Mouse (Mus musculus) lung, postnatal 0 days (tissue): ENCODE results near the gene Ints3. TPM values are rescaled to one million over a fixed set of nuclear protein-coding genes. Genes with fewer than 3 reads are reported as not detected.

ENCODE experiments used
- ATAC-seq: fragments of 200-750 bp; cut with Nextera tagmentation; 2 replicates; pipeline ENCODE4 v1.8.0; 2017; ENCODE audit warnings: moderate library complexity
- DNase-seq: peaks from one replicate; pipeline ENCODE4 v3.0.0-alpha.2; 2016; ENCODE audit warnings: low spot score
- H3K27ac ChIP-seq: fragments of 300-500 bp; sonication (generic); 2 replicates; pipeline ENCODE4 v1.5.1; 2014; ENCODE audit warnings: antibody characterized with exemption, mild to moderate bottlenecking, low read length, mixed read lengths
- H3K27me3 ChIP-seq: fragments of 300-500 bp; sonication (generic); replicated peaks from 2 replicates; pipeline ENCODE4 v1.6.1; 2014; ENCODE audit warnings: low read length, mixed read lengths; ENCODE audit not compliant: insufficient read depth
- H3K36me3 ChIP-seq: fragments of 300-500 bp; sonication (generic); 2 replicates; pipeline ENCODE4 v1.6.1; 2014; ENCODE audit warnings: low read length, mixed read lengths; ENCODE audit not compliant: insufficient read depth
- H3K4me1 ChIP-seq: fragments of 300-500 bp; sonication (generic); 2 replicates; pipeline ENCODE4 v1.6.1; 2014; ENCODE audit warnings: antibody characterized with exemption, low read depth, low read length, mixed read lengths; ENCODE audit not compliant: insufficient read depth
- H3K4me2 ChIP-seq: fragments of 300-500 bp; sonication (generic); replicated peaks from 2 replicates; pipeline ENCODE4 v1.6.1; 2014; ENCODE audit warnings: low read depth, mild to moderate bottlenecking, low read length, moderate library complexity, mixed read lengths
- H3K4me3 ChIP-seq: fragments of 300-500 bp; sonication (generic); 2 replicates; pipeline ENCODE4 v1.5.1; 2014; ENCODE audit warnings: low read depth, low read length
- H3K9ac ChIP-seq: fragments of 300-500 bp; sonication (generic); replicated peaks from 2 replicates; pipeline ENCODE4 v1.6.1; 2014; ENCODE audit warnings: low read depth, mild to moderate bottlenecking
- H3K9me3 ChIP-seq: fragments of 300-500 bp; sonication (generic); 2 replicates; pipeline ENCODE4 v1.6.1; 2016; ENCODE audit warnings: low read length, mixed read lengths
- CTCF ChIP-seq: IDR thresholded peaks from 2 replicates; pipeline ENCODE4 v1.5.1; 2016; ENCODE audit warnings: antibody characterized with exemption, mild to moderate bottlenecking
- EP300 ChIP-seq: IDR thresholded peaks from 2 replicates; pipeline ENCODE4 v1.6.1; 2016; ENCODE audit warnings: antibody characterized with exemption, mild to moderate bottlenecking, control low read depth
- WGBS: fragments of 180-500 bp; shearing (Covaris S2); extraction: QIAGEN DNeasy Blood & Tissue Kit; methylation state at CpG from one replicate; pipeline ENCODE4 v1.1.7; 2014; 5-methylcytosine and 5-hydroxymethylcytosine counted together
- polyA plus RNA-seq: library from polyadenylated mRNA; unstranded; fragments of >200 nt; fragmentation: Nextera tagmentation; extraction: Ambion mirVana; gene quantifications from 2 replicates; pipeline ENCODE4 v1.2.1, GENCODE M21; 2015

Ints3 gene
- polyA plus RNA-seq, 1 experiment from 2014 or later = 10.6 TPM

DNA sequence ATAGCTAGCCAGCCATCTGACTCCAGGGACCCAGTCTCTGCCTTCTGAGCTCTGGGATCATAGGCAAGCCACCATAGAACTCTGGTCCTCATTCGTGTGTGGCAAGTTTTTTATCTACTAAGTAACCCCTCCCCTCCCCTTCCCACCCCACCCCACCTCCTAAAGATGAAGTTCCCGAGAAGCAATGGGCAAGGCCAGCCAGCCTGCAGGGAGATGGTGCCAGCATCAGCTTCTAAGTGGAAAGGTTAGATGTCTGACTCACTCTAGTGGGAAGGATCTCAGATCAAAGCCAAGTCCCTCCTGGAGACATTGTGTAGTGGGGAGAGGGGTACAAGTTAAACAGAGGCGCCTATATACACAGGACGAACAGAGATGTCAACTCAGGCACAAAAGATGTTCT is 42.4 kb downstream of the Ints3 start:
- no peak overlapping the region for H3K4me3 ChIP-seq
- H3K4me2 ChIP-seq = no peak overlapping the region
- no peak overlapping the region for H3K9ac ChIP-seq
- peaks cover 26% of the 10 kb centered on the region for H3K36me3 ChIP-seq
- no peak overlapping the region for H3K27ac ChIP-seq
- WGBS = 60% methylated on average over 4 of the region's 4 CpGs
- ATAC-seq (no peak), DNase-seq (peak; percentile 15)
- H3K27me3 ChIP-seq = no peaks in the 10 kb centered on the region
- TF ChIP-seq CTCF = no peak
- no peak for TF ChIP-seq EP300
- no peaks in the 10 kb centered on the region for H3K9me3 ChIP-seq
- peaks cover 10% of the 10 kb centered on the region; the same call in 1 of the 2 replicates for H3K4me1 ChIP-seq

DNA sequence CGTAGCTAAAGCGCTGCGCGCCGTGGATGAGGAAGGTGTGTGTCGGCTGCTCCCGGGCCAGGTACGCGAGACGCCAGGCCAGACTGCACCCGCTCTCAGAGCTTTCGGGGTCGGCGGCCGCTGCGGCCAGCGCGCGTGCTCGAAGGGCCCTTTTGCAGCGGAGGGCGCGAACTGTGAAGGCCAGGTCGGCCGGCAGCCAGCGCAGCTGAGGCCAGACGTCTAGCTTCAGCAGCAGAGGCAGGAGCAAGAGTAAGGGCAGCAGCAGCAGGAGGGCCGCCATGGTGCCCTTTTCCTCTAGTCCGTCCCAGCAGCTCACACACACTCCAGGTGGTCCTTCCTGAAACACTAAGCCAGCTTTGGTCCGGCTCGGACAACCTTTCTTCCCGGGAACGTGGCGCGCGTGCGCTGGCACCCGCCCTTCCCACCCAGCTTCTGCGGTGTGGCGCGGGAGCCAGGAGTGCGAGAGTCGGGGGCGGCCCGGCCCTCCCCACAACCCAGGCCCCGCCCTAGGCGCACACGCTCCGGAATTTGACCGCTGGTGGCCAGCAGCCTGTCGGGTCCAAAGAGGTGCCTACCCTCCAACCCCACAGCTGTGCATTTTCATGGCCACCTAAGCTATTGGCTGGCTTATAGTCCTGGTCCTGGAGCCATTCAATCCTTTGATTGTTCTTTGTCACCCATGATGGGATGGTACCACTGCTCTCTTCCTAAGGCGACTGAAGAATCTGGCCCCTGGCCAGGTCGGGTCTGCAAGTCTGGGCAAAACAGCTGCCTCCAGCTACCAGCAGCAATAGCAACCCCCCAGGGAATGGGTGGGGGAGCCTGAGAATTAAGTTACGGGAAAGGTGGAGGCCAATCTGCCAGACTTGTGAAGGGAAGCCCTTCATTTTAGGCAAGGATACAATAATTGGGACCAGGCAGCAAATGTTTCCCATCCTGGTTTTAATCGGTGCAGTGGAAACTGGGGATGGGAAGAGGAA is 43.6 kb downstream of the Ints3 start, which contains the start of gene Slc27a3:
Gene Slc27a3 (minus strand): TSS at position 428 of the 980 bp plus-strand sequence.
- peak; percentile 82 for ATAC-seq
- WGBS = 1% methylated on average over 54 of the region's 55 CpGs
- H3K27me3 ChIP-seq = no peaks in the 10 kb centered on the region
- H3K9ac ChIP-seq = peak within 1 kb of the TSS; percentile 9; the same call in 1 of the 2 replicates
- TF ChIP-seq EP300 (peak; percentile 20; the same call in 1 of the 2 replicates), CTCF (no peak)
- no peaks in the 10 kb centered on the region for H3K9me3 ChIP-seq
- H3K27ac ChIP-seq = peak within 1 kb of the TSS; percentile 64
- peaks cover 23% of the 10 kb centered on the region for H3K36me3 ChIP-seq
- peak within 1 kb of the TSS; percentile 98 for H3K4me2 ChIP-seq
- DNase-seq = peak; percentile 60
- H3K4me3 ChIP-seq = peak within 1 kb of the TSS; percentile 50
- peaks cover 10% of the 10 kb centered on the region; the same call in 1 of the 2 replicates for H3K4me1 ChIP-seq

DNA sequence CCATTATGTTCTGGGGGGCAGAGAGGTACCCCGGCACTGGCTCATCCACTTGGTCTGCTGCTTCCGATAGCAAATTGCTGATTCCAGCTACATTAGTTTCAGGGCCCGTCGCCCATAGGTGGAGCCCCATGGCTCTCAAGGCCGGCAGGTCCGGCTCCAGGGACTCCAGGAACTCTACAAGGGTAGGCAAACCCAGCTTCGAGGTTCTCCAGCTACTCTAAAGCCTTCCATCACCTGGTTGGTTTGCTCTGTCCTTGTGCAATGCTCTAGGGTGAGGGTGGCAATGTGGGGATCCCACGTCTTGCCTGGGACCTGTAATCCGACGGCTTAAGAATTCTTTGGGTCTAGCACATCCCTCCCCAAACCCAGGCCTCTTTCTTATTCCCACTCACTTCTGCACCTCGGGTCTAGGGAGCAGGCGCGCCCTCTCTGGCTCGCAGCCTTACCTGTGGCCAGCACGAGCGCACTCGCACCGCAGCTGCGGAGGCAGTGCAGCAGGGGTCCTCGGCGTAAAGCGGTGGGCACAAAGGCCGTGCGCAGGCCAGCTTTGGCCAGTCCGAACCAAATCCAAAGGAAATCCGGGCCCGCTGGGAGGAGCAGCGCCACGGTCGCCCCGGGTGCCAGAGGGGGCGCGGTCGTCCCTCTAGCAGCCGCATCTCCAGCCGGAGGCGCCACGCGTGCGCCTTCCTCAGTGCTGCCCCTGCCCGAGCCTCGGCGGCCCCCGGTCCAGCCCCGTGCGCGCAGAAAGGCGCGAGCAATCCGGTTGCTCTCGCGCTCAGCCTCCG is 44.5 kb downstream of the Ints3 start:
- Histone ChIP-seq H3K4me3 (peak overlapping the region; percentile 50), H3K4me2 (peak overlapping the region; percentile 98), H3K36me3 (peaks cover 19% of the 10 kb centered on the region), H3K9ac (peak overlapping the region; percentile 9; the same call in 1 of the 2 replicates), H3K27me3 (no peaks in the 10 kb centered on the region), H3K9me3 (no peaks in the 10 kb centered on the region), H3K27ac (peak overlapping the region; percentile 64), H3K4me1 (peaks cover 10% of the 10 kb centered on the region; the same call in 1 of the 2 replicates)
- DNase-seq (peak; percentile 51), ATAC-seq (peak; percentile 60)
- TF ChIP-seq CTCF = peak; percentile 47
- no peak for TF ChIP-seq EP300
- 4% methylated on average over 44 of the region's 53 CpGs for WGBS

DNA sequence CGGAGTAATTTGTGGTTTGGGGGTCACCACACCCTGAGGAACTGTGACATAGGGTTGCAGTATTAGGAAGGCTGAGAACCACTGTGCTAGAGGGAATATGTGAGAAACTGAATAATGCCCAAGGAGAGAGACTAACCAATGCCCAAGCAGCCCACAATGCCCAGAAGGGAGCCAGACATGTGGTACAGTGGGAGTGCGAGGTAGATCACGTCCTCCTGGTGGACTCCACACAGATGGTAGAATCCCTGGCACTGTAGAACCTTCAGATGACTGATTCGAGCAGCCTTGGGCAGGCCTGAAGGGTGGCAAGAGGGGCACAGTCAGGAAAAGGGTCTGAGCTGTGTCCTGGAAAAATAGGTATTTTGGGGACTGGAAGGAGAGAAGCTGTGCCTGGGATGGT is 45.2 kb downstream of the Ints3 start:
- ATAC-seq (no peak), DNase-seq (no peak)
- Histone ChIP-seq H3K9me3 (no peaks in the 10 kb centered on the region), H3K4me3 (no peak overlapping the region; the same call in 1 of the 2 replicates), H3K9ac (no peak overlapping the region), H3K27ac (no peak overlapping the region), H3K36me3 (peaks cover 12% of the 10 kb centered on the region), H3K4me2 (peak overlapping the region; percentile 98), H3K4me1 (peaks cover 10% of the 10 kb centered on the region; the same call in 1 of the 2 replicates), H3K27me3 (no peaks in the 10 kb centered on the region)
- WGBS = 79% methylated on average over 4 of the region's 4 CpGs
- TF ChIP-seq CTCF = no peak
- TF ChIP-seq EP300 = no peak

DNA sequence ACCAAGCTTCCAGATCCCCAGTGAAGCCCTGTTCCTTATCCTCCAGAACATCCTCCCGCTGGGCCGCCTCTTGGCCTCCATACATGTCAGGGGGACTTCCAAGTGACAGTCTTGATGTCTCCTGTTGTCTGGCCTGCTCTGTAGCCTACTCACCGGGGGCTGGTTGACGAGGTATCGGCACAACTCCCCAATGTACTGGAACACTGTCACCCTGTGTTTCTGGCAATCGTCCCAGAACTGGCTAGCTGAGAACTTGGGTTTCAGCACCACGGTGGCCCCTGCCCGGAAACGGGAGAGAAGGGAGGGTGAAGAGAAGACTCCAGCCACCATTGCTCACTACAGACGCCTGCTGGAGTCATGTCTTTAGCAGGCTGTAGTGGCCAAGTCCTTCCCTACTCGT is 45.9 kb downstream of the Ints3 start:
- peaks cover 8% of the 10 kb centered on the region; the same call in 1 of the 2 replicates for H3K36me3 ChIP-seq
- TF ChIP-seq CTCF = peak; percentile 26
- no peak for TF ChIP-seq EP300
- peaks cover 10% of the 10 kb centered on the region; the same call in 1 of the 2 replicates for H3K4me1 ChIP-seq
- peak overlapping the region; percentile 98 for H3K4me2 ChIP-seq
- no peak overlapping the region for H3K27ac ChIP-seq
- no peak overlapping the region for H3K4me3 ChIP-seq
- no peaks in the 10 kb centered on the region for H3K27me3 ChIP-seq
- no peaks in the 10 kb centered on the region for H3K9me3 ChIP-seq
- 36% methylated on average over 11 of the region's 11 CpGs for WGBS
- H3K9ac ChIP-seq = no peak overlapping the region
- peak; percentile 65 for DNase-seq
- no peak; the same call in 1 of the 2 replicates for ATAC-seq

DNA sequence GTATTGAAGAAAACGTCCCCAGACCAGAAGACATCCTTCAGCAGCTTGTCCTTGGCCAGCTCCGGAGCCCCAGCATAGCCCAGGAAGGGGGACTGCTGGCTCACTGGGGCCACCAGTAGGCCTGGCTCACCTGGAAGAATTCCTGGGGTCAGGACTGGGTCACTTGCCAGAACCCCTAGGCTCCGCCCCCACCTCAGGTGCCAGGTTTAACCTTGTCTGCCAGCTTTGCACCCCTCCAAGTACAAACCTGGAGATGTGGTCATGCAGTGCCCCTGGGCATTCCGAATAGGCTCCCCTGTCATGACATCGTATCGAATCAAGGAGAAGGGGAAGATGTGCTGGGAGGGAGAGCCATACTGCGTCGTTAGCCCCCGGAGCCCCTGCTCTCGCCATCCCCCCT is 46.6 kb downstream of the Ints3 start:
- Histone ChIP-seq H3K27ac (no peak overlapping the region), H3K9me3 (no peaks in the 10 kb centered on the region), H3K27me3 (no peaks in the 10 kb centered on the region), H3K4me1 (peaks cover 10% of the 10 kb centered on the region; the same call in 1 of the 2 replicates), H3K4me2 (peak overlapping the region; percentile 98; the same call in 1 of the 2 replicates), H3K36me3 (peaks cover 2% of the 10 kb centered on the region; the same call in 1 of the 2 replicates), H3K4me3 (no peak overlapping the region), H3K9ac (no peak overlapping the region)
- DNase-seq (no peak), ATAC-seq (no peak)
- TF ChIP-seq CTCF (no peak), EP300 (no peak)
- WGBS = 86% methylated on average over 10 of the region's 10 CpGs
